ENCODE assay signal across 8 mouse cellular contexts in genomic region chr11:24081687-24082384, GRCm38 (mm10). TPM values are rescaled to one million over a fixed set of nuclear protein-coding genes. Genes with fewer than 3 reads are reported as not detected.
DNase-seq lines count a peak whose midpoint lies in the region; ATAC-seq and TF ChIP-seq lines count a peak whose summit lies in the region.

No protein-coding gene starts in this region.

- H3K4me1 ChIP-seq in neural tube, embryonic 11.5 days (ENCODE audit: control insufficient read depth, insufficient read depth, low read length) = peaks cover 12% of the 10 kb centered on the region; the same call in 1 of the 2 replicates
- peaks cover 4% of the 10 kb centered on the region; the same call in 1 of the 2 replicates for H3K4me1 ChIP-seq in bone marrow, adult 2 months (ENCODE audit: control insufficient read depth, insufficient read depth, low read length)
- H3K4me1 ChIP-seq in forebrain, postnatal 0 days (ENCODE audit: insufficient read depth) = peaks cover 12% of the 10 kb centered on the region; the same call in 1 of the 2 replicates
- peaks cover 13% of the 10 kb centered on the region; the same call in 1 of the 2 replicates for H3K4me1 ChIP-seq in kidney, postnatal 0 days (replicated peaks; ENCODE audit: insufficient read depth, low read length)
- peaks cover 34% of the 10 kb centered on the region for H3K4me1 ChIP-seq in midbrain, embryonic 12.5 days

- H3K27me3 ChIP-seq in neural tube, embryonic 11.5 days (ENCODE audit: control insufficient read depth, insufficient read depth, low read length) = no peaks in the 10 kb centered on the region
- H3K27me3 ChIP-seq in forebrain, postnatal 0 days (ENCODE audit: insufficient read depth, low read length) = no peaks in the 10 kb centered on the region
- H3K27me3 ChIP-seq in kidney, postnatal 0 days (ENCODE audit: insufficient read depth, low read length) = peaks cover 52% of the 10 kb centered on the region
- no peaks in the 10 kb centered on the region for H3K27me3 ChIP-seq in midbrain, embryonic 12.5 days

- peaks cover 8% of the 10 kb centered on the region for H3K36me3 ChIP-seq in neural tube, embryonic 11.5 days (ENCODE audit: control insufficient read depth, insufficient read depth, low read length)
- peaks cover 15% of the 10 kb centered on the region; the same call in 1 of the 2 replicates for H3K36me3 ChIP-seq in forebrain, postnatal 0 days (ENCODE audit: insufficient read depth)
- no peaks in the 10 kb centered on the region for H3K36me3 ChIP-seq in kidney, postnatal 0 days (ENCODE audit: insufficient read depth, low read length)
- peaks cover 19% of the 10 kb centered on the region for H3K36me3 ChIP-seq in midbrain, embryonic 12.5 days

- peak overlapping the region; percentile 97 for H3K9ac ChIP-seq in neural tube, embryonic 11.5 days (ENCODE audit: low read length)
- H3K9ac ChIP-seq in forebrain, postnatal 0 days = peak overlapping the region; percentile 96
- H3K9ac ChIP-seq in kidney, postnatal 0 days (ENCODE audit: low read depth, low read length) = peak overlapping the region; percentile 40; the same call in 1 of the 2 replicates
- peak overlapping the region; percentile 79 for H3K9ac ChIP-seq in midbrain, embryonic 12.5 days (replicated peaks)

- H3K4me3 ChIP-seq in neural tube, embryonic 11.5 days (ENCODE audit: low read depth, low read length) = peak overlapping the region; percentile 93
- H3K4me3 ChIP-seq in bone marrow, adult 2 months (replicated peaks; ENCODE audit: control insufficient read depth, low read depth, low read length) = peak overlapping the region; percentile 70
- H3K4me3 ChIP-seq in forebrain, postnatal 0 days (ENCODE audit: low read depth, low read length) = peak overlapping the region; percentile 69
- peak overlapping the region; percentile 58 for H3K4me3 ChIP-seq in kidney, postnatal 0 days (replicated peaks; ENCODE audit: low read depth, low read length)
- H3K4me3 ChIP-seq in midbrain, embryonic 12.5 days = peak overlapping the region; percentile 67

- peak; percentile 80 for DNase-seq in neural tube, embryonic 11.5 days (ENCODE audit: low spot score)
- DNase-seq in neural tube, embryonic 10.5 days (ENCODE audit: extremely low spot score, low spot score) = no peak
- DNase-seq in forebrain, postnatal 0 days = peak; percentile 74
- DNase-seq in kidney, postnatal 0 days (ENCODE audit: low spot score) = peak; percentile 37
- peak; percentile 47 for DNase-seq in thymus, postnatal 4 days
- no peak for DNase-seq in cerebellum, adult 11-12 months

- no peak for TF ChIP-seq CTCF in bone marrow, adult 2 months (IDR thresholded peaks at IDR 0.05; ENCODE audit: control insufficient read depth, insufficient read depth, low read length)
- TF ChIP-seq CTCF in forebrain, postnatal 0 days (IDR thresholded peaks at IDR 0.05; ENCODE audit: low read depth) = no peak
- TF ChIP-seq CTCF in kidney, postnatal 0 days (IDR thresholded peaks at IDR 0.05; ENCODE audit: low read depth) = no peak

- H3K9me3 ChIP-seq in neural tube, embryonic 11.5 days (ENCODE audit: control insufficient read depth, low read length) = no peaks in the 10 kb centered on the region
- H3K9me3 ChIP-seq in forebrain, postnatal 0 days (ENCODE audit: low read length) = no peaks in the 10 kb centered on the region
- no peaks in the 10 kb centered on the region for H3K9me3 ChIP-seq in kidney, postnatal 0 days (replicated peaks; ENCODE audit: low read length)
- H3K9me3 ChIP-seq in midbrain, embryonic 12.5 days = no peaks in the 10 kb centered on the region

- peak overlapping the region; percentile 86 for H3K27ac ChIP-seq in neural tube, embryonic 11.5 days (ENCODE audit: low read depth, low read length)
- H3K27ac ChIP-seq in bone marrow, adult 2 months (ENCODE audit: control insufficient read depth, insufficient read depth, low read depth, low read length, poor library complexity) = peak overlapping the region; percentile 73
- H3K27ac ChIP-seq in forebrain, postnatal 0 days (ENCODE audit: low read depth, low read length) = peak overlapping the region; percentile 99
- H3K27ac ChIP-seq in kidney, postnatal 0 days = no peak overlapping the region
- H3K27ac ChIP-seq in midbrain, embryonic 12.5 days (replicated peaks) = peak overlapping the region; percentile 96

- H3K4me2 ChIP-seq in neural tube, embryonic 11.5 days (ENCODE audit: low read depth) = peak overlapping the region; percentile 99
- H3K4me2 ChIP-seq in forebrain, postnatal 0 days (ENCODE audit: low read depth) = peak overlapping the region; percentile 98
- peak overlapping the region; percentile 95 for H3K4me2 ChIP-seq in kidney, postnatal 0 days (ENCODE audit: low read length)
- H3K4me2 ChIP-seq in midbrain, embryonic 12.5 days (replicated peaks) = peak overlapping the region; percentile 96

- no peak for ATAC-seq in neural tube, embryonic 11.5 days (ENCODE audit: insufficient read depth, low FRiP score, low TSS enrichment)
- 0 out of 2 replicates have a peak, but pooled peaks have one; percentile 6 for ATAC-seq in forebrain, postnatal 0 days
- ATAC-seq in kidney, postnatal 0 days (replicated peaks; ENCODE audit: low FRiP score, low read depth) = no peak
- ATAC-seq in midbrain, embryonic 12.5 days (ENCODE audit: low FRiP score, low read depth) = peak; percentile 16; the same call in 1 of the 2 replicates

- peak; percentile 53; the same call in 1 of the 2 replicates for TF ChIP-seq POLR2A in bone marrow, adult 2 months (IDR thresholded peaks at IDR 0.05; ENCODE audit: borderline replicate concordance, control insufficient read depth, low read depth, low read length)

- WGBS in neural tube, embryonic 11.5 days = 0% methylated on average over 43 of the region's 43 CpGs
- WGBS in bone marrow, adult 2 months = under 1% methylated on average over 43 of the region's 43 CpGs
- WGBS in forebrain, postnatal 0 days = 2% methylated on average over 43 of the region's 43 CpGs
- under 1% methylated on average over 43 of the region's 43 CpGs for WGBS in kidney, postnatal 0 days
- under 1% methylated on average over 43 of the region's 43 CpGs for WGBS in midbrain, embryonic 12.5 days

RNA-seq across cellular contexts. Expression of gene Bcl11a, which starts 4.0 kb away (rescaled TPM):
- 72.2 and 72.7 TPM in 2 replicates for polyA plus RNA-seq in neural tube, embryonic 11.5 days (2014; fragmentation: Nextera tagmentation; extraction: Ambion mirVana)
- polyA plus RNA-seq in bone marrow, adult 2 months (2011; ENCODE audit: insufficient read depth, insufficient read length, low replicate concordance, missing spikeins) = 23.1 and 23.5 TPM in 2 replicates
- total RNA-seq in forebrain, postnatal 0 days (2014; rRNA removed) = 70.8 and 85.9 TPM in 2 replicates
- 173 and 174 TPM in 2 replicates for polyA plus RNA-seq in forebrain, postnatal 0 days (2015; fragmentation: Nextera tagmentation; extraction: Ambion mirVana)
- polyA plus RNA-seq in kidney, postnatal 0 days (2015; fragmentation: Nextera tagmentation; extraction: Ambion mirVana) = 0.95 and 1.3 TPM in 2 replicates
- polyA plus RNA-seq in midbrain, embryonic 12.5 days (2016; fragmentation: Nextera tagmentation; extraction: Ambion mirVana) = 66.0 and 67.3 TPM in 2 replicates

RNA-seq across cellular contexts. Expression of gene A830031A19Rik, which starts 7.0 kb away (rescaled TPM):
- not detected in 2 replicates for polyA plus RNA-seq in neural tube, embryonic 11.5 days (2014; fragmentation: Nextera tagmentation; extraction: Ambion mirVana)
- polyA plus RNA-seq in bone marrow, adult 2 months (2011; ENCODE audit: insufficient read depth, insufficient read length, low replicate concordance, missing spikeins) = not detected in 2 replicates
- total RNA-seq in forebrain, postnatal 0 days (2014; rRNA removed) = 1.8 TPM in 1 of 2 replicates, not detected in the other
- polyA plus RNA-seq in forebrain, postnatal 0 days (2015; fragmentation: Nextera tagmentation; extraction: Ambion mirVana) = 0.26 and 0.63 TPM in 2 replicates
- not detected in 2 replicates for polyA plus RNA-seq in kidney, postnatal 0 days (2015; fragmentation: Nextera tagmentation; extraction: Ambion mirVana)
- not detected in 2 replicates for polyA plus RNA-seq in midbrain, embryonic 12.5 days (2016; fragmentation: Nextera tagmentation; extraction: Ambion mirVana)

Comparison
In these comparisons a context has a peak if more than half of its experiments do, and no peak if none do; other contexts are left out.
1. DNase-seq: peak in neural tube, embryonic 11.5 days (single experiment), forebrain, postnatal 0 days (single experiment), kidney, postnatal 0 days (single experiment) and thymus, postnatal 4 days (single experiment); none in neural tube, embryonic 10.5 days (single experiment) and cerebellum, adult 11-12 months (single experiment).
2. ATAC-seq: peak in forebrain, postnatal 0 days (single experiment) and midbrain, embryonic 12.5 days (single experiment); none in neural tube, embryonic 11.5 days (single experiment) and kidney, postnatal 0 days (single experiment).
3. H3K9ac ChIP-seq: peak in every context shown above with its lines; median percentile 97 in neural tube, embryonic 11.5 days; 96 in forebrain, postnatal 0 days; 79 in midbrain, embryonic 12.5 days; 40 in kidney, postnatal 0 days.
4. RNA of gene Bcl11a, which starts 4.0 kb away (polyA plus RNA-seq): 173 to 174 TPM in forebrain, postnatal 0 days, 72.2 to 72.7 TPM in neural tube, embryonic 11.5 days, 66.0 to 67.3 TPM in midbrain, embryonic 12.5 days and 23.1 to 23.5 TPM in bone marrow, adult 2 months; 0.95 to 1.3 TPM in kidney, postnatal 0 days; every median in the first group is over 10 times any median in the second.
5. Peak in every context shown above with its lines, with median percentiles within 50 percentile points of each other: H3K4me2 ChIP-seq and H3K4me3 ChIP-seq.